Comparison of ENCODE assay signal across 14 mouse cellular contexts in genomic region chr3:37964083-37964482, GRCm38 (mm10).
"Had no signal": no experiment of that assay in that cellular context is flagged by ENCODE, and none has a peak within 500 bp of the region (broad histone marks: within the 10 kb centered on the region; RNA-seq: fewer than 3 reads in every experiment).

No protein-coding gene starts in this region.

- H3K27me3 ChIP-seq: limb, embryonic 12.5 days; liver, embryonic 13.5 days; lung, embryonic 15.5 days; neural tube, embryonic 15.5 days had no signal

- DNase-seq: kidney, postnatal 25 days; liver; liver, embryonic 13.5 days; liver, postnatal 0 days; lung, postnatal 14 days; right cerebral cortex, adult 18-20 months; right cerebral cortex, postnatal 25 days; thymus, postnatal 14 days had no signal

- H3K9ac ChIP-seq: limb, embryonic 12.5 days; liver, embryonic 13.5 days; liver, postnatal 0 days; lung, embryonic 15.5 days; midbrain, embryonic 13.5 days; neural tube, embryonic 15.5 days had no signal

- H3K9me3 ChIP-seq: limb, embryonic 12.5 days; liver, embryonic 13.5 days; lung, embryonic 15.5 days; midbrain, embryonic 13.5 days; neural tube, embryonic 15.5 days had no signal

- H3K4me3 ChIP-seq: limb, embryonic 12.5 days; liver, embryonic 13.5 days; lung, embryonic 15.5 days; midbrain, embryonic 13.5 days; myocyte; neural tube, embryonic 15.5 days had no signal

- H3K36me3 ChIP-seq: limb, embryonic 12.5 days; liver, embryonic 13.5 days; lung, embryonic 15.5 days; midbrain, embryonic 13.5 days; neural tube, embryonic 15.5 days had no signal

- H3K27ac ChIP-seq: liver, embryonic 13.5 days; lung, embryonic 15.5 days; macrophage; midbrain, embryonic 13.5 days; neural tube, embryonic 15.5 days had no signal

- H3K4me2 ChIP-seq: limb, embryonic 12.5 days; liver, embryonic 13.5 days; lung, embryonic 15.5 days; midbrain, embryonic 13.5 days; neural tube, embryonic 15.5 days had no signal

- H3K4me1 ChIP-seq: liver, embryonic 13.5 days; midbrain, embryonic 13.5 days; neural tube, embryonic 15.5 days had no signal

- ATAC-seq: liver, postnatal 0 days; midbrain, embryonic 13.5 days had no signal
